Mouse (Mus musculus): ENCODE results near the gene Ankra2. TPM values are rescaled to one million over a fixed set of nuclear protein-coding genes. Genes with fewer than 3 reads are reported as not detected.

Gene Ankra2
- polyA plus RNA-seq, 1 experiment: 4.7 TPM

- no peak for TF ChIP-seq CEBPB (IDR thresholded peaks at IDR 0.05; ENCODE audit: low read depth)
- TF ChIP-seq CTCF (IDR thresholded peaks at IDR 0.05; ENCODE audit: control insufficient read depth, insufficient read depth, insufficient read length): no peak
- no peak for TF ChIP-seq USF1 (IDR thresholded peaks at IDR 0.05; ENCODE audit: low read depth)
- no peak for TF ChIP-seq FOSL1 (IDR thresholded peaks at IDR 0.05; ENCODE audit: insufficient read depth, low read length, poor library complexity, severe bottlenecking)
- TF ChIP-seq MYOG (IDR thresholded peaks at IDR 0.05; ENCODE audit: control insufficient read depth, extremely low read depth, insufficient read length): no peak
- TF ChIP-seq MYOD1 (IDR thresholded peaks at IDR 0.05; ENCODE audit: control insufficient read depth, insufficient read length, low read depth): no peak
- no peak for TF ChIP-seq MAX (IDR thresholded peaks at IDR 0.05)
- Histone ChIP-seq H3K79me2 (ENCODE audit: control insufficient read depth, insufficient read depth) (no peaks in the 10 kb centered on the region), H3K79me3 (ENCODE audit: low read depth) (no peaks in the 10 kb centered on the region), H3K27me3 (ENCODE audit: control insufficient read depth, insufficient read depth, insufficient read length) (no peaks in the 10 kb centered on the region), H3ac (ENCODE audit: control insufficient read depth, insufficient read length, low read depth) (no peak overlapping the region), H3K36me3 (ENCODE audit: control insufficient read depth, insufficient read depth) (peaks cover 12% of the 10 kb centered on the region), H3K4me3 (ENCODE audit: insufficient read depth, poor library complexity, severe bottlenecking) (no peak overlapping the region)
Measured at GRCm38 (mm10) chr13:98277501-98277900, 14.6 kb downstream of the Ankra2 start.

GRCm38 (mm10) chr13:98279686-98280085 is 16.8 kb downstream of the Ankra2 start, which contains the start of gene Gm21976:
TSS of gene Gm21976 (plus strand) at chr13:98279887.
- H3K4me3 ChIP-seq (ENCODE audit: insufficient read depth, poor library complexity, severe bottlenecking): no peak within 1 kb of the TSS
- H3K27me3 ChIP-seq (ENCODE audit: control insufficient read depth, insufficient read depth, insufficient read length): no peaks in the 10 kb centered on the region
- TF ChIP-seq MYOD1 (IDR thresholded peaks at IDR 0.05; ENCODE audit: control insufficient read depth, insufficient read length, low read depth): no peak
- TF ChIP-seq USF1 (IDR thresholded peaks at IDR 0.05; ENCODE audit: low read depth): no peak
- TF ChIP-seq CEBPB (IDR thresholded peaks at IDR 0.05; ENCODE audit: low read depth): no peak
- TF ChIP-seq MAX (IDR thresholded peaks at IDR 0.05): no peak
- no peak for TF ChIP-seq FOSL1 (IDR thresholded peaks at IDR 0.05; ENCODE audit: insufficient read depth, low read length, poor library complexity, severe bottlenecking)
- TF ChIP-seq MYOG (IDR thresholded peaks at IDR 0.05; ENCODE audit: control insufficient read depth, extremely low read depth, insufficient read length): no peak
- TF ChIP-seq CTCF (IDR thresholded peaks at IDR 0.05; ENCODE audit: control insufficient read depth, insufficient read depth, insufficient read length): no peak
- no peaks in the 10 kb centered on the region for H3K79me3 ChIP-seq (ENCODE audit: low read depth)
- H3ac ChIP-seq (ENCODE audit: control insufficient read depth, insufficient read length, low read depth): no peak within 1 kb of the TSS
- H3K79me2 ChIP-seq (ENCODE audit: control insufficient read depth, insufficient read depth): no peaks in the 10 kb centered on the region
- no peaks in the 10 kb centered on the region for H3K36me3 ChIP-seq (ENCODE audit: control insufficient read depth, insufficient read depth)

GRCm38 (mm10) chr13:98280990-98281650 is 18.2 kb downstream of the Ankra2 start:
- Histone ChIP-seq H3ac (ENCODE audit: control insufficient read depth, insufficient read length, low read depth) (no peak overlapping the region), H3K4me3 (ENCODE audit: insufficient read depth, poor library complexity, severe bottlenecking) (no peak overlapping the region), H3K36me3 (ENCODE audit: control insufficient read depth, insufficient read depth) (no peaks in the 10 kb centered on the region), H3K79me3 (ENCODE audit: low read depth) (no peaks in the 10 kb centered on the region), H3K79me2 (ENCODE audit: control insufficient read depth, insufficient read depth) (no peaks in the 10 kb centered on the region), H3K27me3 (ENCODE audit: control insufficient read depth, insufficient read depth, insufficient read length) (no peaks in the 10 kb centered on the region)
- TF ChIP-seq CEBPB (IDR thresholded peaks at IDR 0.05; ENCODE audit: low read depth) (no peak), MAX (IDR thresholded peaks at IDR 0.05) (no peak), USF1 (IDR thresholded peaks at IDR 0.05; ENCODE audit: low read depth) (peak; percentile 8), MYOD1 (IDR thresholded peaks at IDR 0.05; ENCODE audit: control insufficient read depth, insufficient read length, low read depth) (peak; percentile 85), CTCF (IDR thresholded peaks at IDR 0.05; ENCODE audit: control insufficient read depth, insufficient read depth, insufficient read length) (no peak), FOSL1 (IDR thresholded peaks at IDR 0.05; ENCODE audit: insufficient read depth, low read length, poor library complexity, severe bottlenecking) (peak; percentile 36), MYOG (IDR thresholded peaks at IDR 0.05; ENCODE audit: control insufficient read depth, extremely low read depth, insufficient read length) (no peak)

- TF ChIP-seq MAX (IDR thresholded peaks at IDR 0.05) (no peak), MYOD1 (IDR thresholded peaks at IDR 0.05; ENCODE audit: control insufficient read depth, insufficient read length, low read depth) (no peak), USF1 (IDR thresholded peaks at IDR 0.05; ENCODE audit: low read depth) (no peak)
- peaks cover 3% of the 10 kb centered on the region for H3K27me3 ChIP-seq (ENCODE audit: control insufficient read depth, insufficient read depth, insufficient read length)
- H3K4me3 ChIP-seq (ENCODE audit: insufficient read depth, poor library complexity, severe bottlenecking): no peak overlapping the region
- H3K79me3 ChIP-seq (ENCODE audit: low read depth): no peaks in the 10 kb centered on the region
- H3K79me2 ChIP-seq (ENCODE audit: control insufficient read depth, insufficient read depth): no peaks in the 10 kb centered on the region
- no peak overlapping the region for H3ac ChIP-seq (ENCODE audit: control insufficient read depth, insufficient read length, low read depth)
- H3K36me3 ChIP-seq (ENCODE audit: control insufficient read depth, insufficient read depth): no peaks in the 10 kb centered on the region
Measured at GRCm38 (mm10) chr13:98290719-98291118, 27.8 kb downstream of the Ankra2 start.

- no peaks in the 10 kb centered on the region for H3K36me3 ChIP-seq (ENCODE audit: control insufficient read depth, insufficient read depth)
- TF ChIP-seq MYOD1 (IDR thresholded peaks at IDR 0.05; ENCODE audit: control insufficient read depth, insufficient read length, low read depth) (no peak), MAX (IDR thresholded peaks at IDR 0.05) (no peak), CTCF (IDR thresholded peaks at IDR 0.05; ENCODE audit: control insufficient read depth, insufficient read depth, insufficient read length) (no peak), FOSL1 (IDR thresholded peaks at IDR 0.05; ENCODE audit: insufficient read depth, low read length, poor library complexity, severe bottlenecking) (no peak), MYOG (IDR thresholded peaks at IDR 0.05; ENCODE audit: control insufficient read depth, extremely low read depth, insufficient read length) (no peak), USF1 (IDR thresholded peaks at IDR 0.05; ENCODE audit: low read depth) (no peak), CEBPB (IDR thresholded peaks at IDR 0.05; ENCODE audit: low read depth) (no peak)
- H3ac ChIP-seq (ENCODE audit: control insufficient read depth, insufficient read length, low read depth): no peak overlapping the region
- H3K27me3 ChIP-seq (ENCODE audit: control insufficient read depth, insufficient read depth, insufficient read length): peaks cover 3% of the 10 kb centered on the region
- H3K79me2 ChIP-seq (ENCODE audit: control insufficient read depth, insufficient read depth): no peaks in the 10 kb centered on the region
- no peak overlapping the region for H3K4me3 ChIP-seq (ENCODE audit: insufficient read depth, poor library complexity, severe bottlenecking)
- no peaks in the 10 kb centered on the region for H3K79me3 ChIP-seq (ENCODE audit: low read depth)
Measured at GRCm38 (mm10) chr13:98291712-98292111, 28.8 kb downstream of the Ankra2 start.

GRCm38 (mm10) chr13:98296072-98296471 is 33.2 kb downstream of the Ankra2 start:
- no peak overlapping the region for H3K4me3 ChIP-seq (ENCODE audit: insufficient read depth, poor library complexity, severe bottlenecking)
- no peaks in the 10 kb centered on the region for H3K79me2 ChIP-seq (ENCODE audit: control insufficient read depth, insufficient read depth)

More at GRCm38 (mm10) chr13:98296072-98296471, 33.2 kb downstream of the Ankra2 start:
- Histone ChIP-seq H3K79me3 (ENCODE audit: low read depth) (no peaks in the 10 kb centered on the region), H3K27me3 (ENCODE audit: control insufficient read depth, insufficient read depth, insufficient read length) (peaks cover 3% of the 10 kb centered on the region), H3K36me3 (ENCODE audit: control insufficient read depth, insufficient read depth) (no peaks in the 10 kb centered on the region), H3ac (ENCODE audit: control insufficient read depth, insufficient read length, low read depth) (no peak overlapping the region)
- TF ChIP-seq CEBPB (IDR thresholded peaks at IDR 0.05; ENCODE audit: low read depth): no peak
- no peak for TF ChIP-seq MYOG (IDR thresholded peaks at IDR 0.05; ENCODE audit: control insufficient read depth, extremely low read depth, insufficient read length)
- no peak for TF ChIP-seq MYOD1 (IDR thresholded peaks at IDR 0.05; ENCODE audit: control insufficient read depth, insufficient read length, low read depth)
- no peak for TF ChIP-seq USF1 (IDR thresholded peaks at IDR 0.05; ENCODE audit: low read depth)
- TF ChIP-seq MAX (IDR thresholded peaks at IDR 0.05): no peak
- TF ChIP-seq FOSL1 (IDR thresholded peaks at IDR 0.05; ENCODE audit: insufficient read depth, low read length, poor library complexity, severe bottlenecking): no peak
- TF ChIP-seq CTCF (IDR thresholded peaks at IDR 0.05; ENCODE audit: control insufficient read depth, insufficient read depth, insufficient read length): no peak
